Mouse (Mus musculus) midbrain, embryonic 13.5 days (tissue): ENCODE measurements around the gene Fam189b. TPM values are rescaled to one million over a fixed set of nuclear protein-coding genes. Genes with fewer than 3 reads are reported as not detected.

Experiments
- ATAC-seq: fragments of 200-750 bp; cut with Nextera tagmentation; 2 replicates; pipeline ENCODE4 v1.8.0; 2017; ENCODE audit warnings: mild to moderate bottlenecking, moderate TSS enrichment, moderate library complexity
- H3K27ac ChIP-seq: fragments of 300-500 bp; sonication (generic); 2 replicates; pipeline ENCODE4 v1.5.1; 2015; ENCODE audit warnings: inconsistent platforms, mild to moderate bottlenecking, moderate library complexity
- H3K27me3 ChIP-seq: fragments of 300-500 bp; sonication (generic); 2 replicates; pipeline ENCODE4 v1.6.1; 2015; ENCODE audit warnings: mild to moderate bottlenecking, inconsistent platforms
- H3K36me3 ChIP-seq: fragments of 300-500 bp; sonication (generic); 2 replicates; pipeline ENCODE4 v1.6.1; 2015; ENCODE audit warnings: mild to moderate bottlenecking, inconsistent platforms
- H3K4me1 ChIP-seq: fragments of 300-500 bp; sonication (generic); replicated peaks from 2 replicates; pipeline ENCODE4 v1.6.1; 2015; ENCODE audit warnings: inconsistent platforms
- H3K4me2 ChIP-seq: fragments of 300-500 bp; sonication (generic); replicated peaks from 2 replicates; pipeline ENCODE4 v1.6.1; 2015; ENCODE audit warnings: moderate library complexity, mild to moderate bottlenecking, inconsistent platforms
- H3K4me3 ChIP-seq: fragments of 300-500 bp; sonication (generic); replicated peaks from 2 replicates; pipeline ENCODE4 v1.5.1; 2015; ENCODE audit warnings: mild to moderate bottlenecking, inconsistent platforms
- H3K9ac ChIP-seq: fragments of 300-500 bp; sonication (generic); replicated peaks from 2 replicates; pipeline ENCODE4 v1.6.1; 2015; ENCODE audit warnings: mild to moderate bottlenecking, inconsistent platforms
- H3K9me3 ChIP-seq: fragments of 300-500 bp; sonication (generic); 2 replicates; pipeline ENCODE4 v1.6.1; 2016; ENCODE audit warnings: mild to moderate bottlenecking, inconsistent platforms
- WGBS: fragments of 180-500 bp; shearing (Covaris S2); methylation state at CpG from one replicate; pipeline ENCODE4 v1.1.7; 2015; 5-methylcytosine and 5-hydroxymethylcytosine counted together
- polyA plus RNA-seq: library from polyadenylated mRNA; unstranded; fragments of >200 nt; fragmentation: Nextera tagmentation; extraction: Ambion mirVana; gene quantifications from 2 replicates; pipeline ENCODE4 v1.2.1, GENCODE M21; 2015

Fam189b gene
- polyA plus RNA-seq, 1 experiment from 2014 or later = 31.3 TPM

GRCm38 (mm10) chr3:89190436-89190835 lies 7.5 kb downstream of the Fam189b start:
- Histone ChIP-seq H3K27me3 (peaks cover 5% of the 10 kb centered on the region; the same call in 1 of the 2 replicates), H3K9ac (no peak overlapping the region), H3K4me3 (no peak overlapping the region), H3K36me3 (peaks cover 24% of the 10 kb centered on the region), H3K27ac (no peak overlapping the region), H3K4me2 (no peak overlapping the region), H3K4me1 (peaks cover 10% of the 10 kb centered on the region), H3K9me3 (no peaks in the 10 kb centered on the region)
- no peak for ATAC-seq
- WGBS = 88% methylated on average over 8 of the region's 8 CpGs

DNA sequence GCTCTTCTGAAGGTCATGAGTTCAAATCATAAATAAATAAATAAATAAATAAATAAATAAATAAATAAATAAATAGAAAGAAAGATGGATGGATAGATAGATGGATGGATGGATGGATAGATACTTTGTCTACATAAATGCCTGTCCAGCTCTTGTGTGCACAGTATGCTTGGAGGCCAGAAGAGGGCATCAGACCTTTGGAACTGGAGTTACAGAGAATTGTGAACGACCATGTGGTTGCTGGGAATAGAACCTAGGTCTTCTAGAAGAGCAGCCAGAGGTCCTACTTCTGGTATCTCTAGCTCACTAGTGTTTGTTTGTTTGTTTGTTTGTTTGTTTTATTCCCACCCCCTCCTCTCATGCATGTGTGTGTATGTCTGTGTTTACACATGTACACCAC lies 10.4 kb downstream of the Fam189b start:
- ATAC-seq = no peak
- Histone ChIP-seq H3K9me3 (no peaks in the 10 kb centered on the region), H3K4me1 (peaks cover 9% of the 10 kb centered on the region), H3K27me3 (no peaks in the 10 kb centered on the region), H3K4me2 (no peak overlapping the region), H3K27ac (no peak overlapping the region), H3K36me3 (peaks cover 5% of the 10 kb centered on the region), H3K4me3 (no peak overlapping the region), H3K9ac (no peak overlapping the region)
- 63% methylated on average over 1 of the region's 1 CpGs for WGBS

- Histone ChIP-seq H3K4me1 (peaks cover 9% of the 10 kb centered on the region), H3K27me3 (no peaks in the 10 kb centered on the region), H3K27ac (no peak overlapping the region), H3K36me3 (peaks cover under 1% of the 10 kb centered on the region; the same call in 1 of the 2 replicates), H3K4me3 (no peak overlapping the region), H3K4me2 (no peak overlapping the region), H3K9ac (no peak overlapping the region), H3K9me3 (no peaks in the 10 kb centered on the region)
- WGBS = 91% methylated on average over 2 of the region's 2 CpGs
- no peak for ATAC-seq
Measured at GRCm38 (mm10) chr3:89193853-89194252, 10.9 kb downstream of the Fam189b start.

DNA sequence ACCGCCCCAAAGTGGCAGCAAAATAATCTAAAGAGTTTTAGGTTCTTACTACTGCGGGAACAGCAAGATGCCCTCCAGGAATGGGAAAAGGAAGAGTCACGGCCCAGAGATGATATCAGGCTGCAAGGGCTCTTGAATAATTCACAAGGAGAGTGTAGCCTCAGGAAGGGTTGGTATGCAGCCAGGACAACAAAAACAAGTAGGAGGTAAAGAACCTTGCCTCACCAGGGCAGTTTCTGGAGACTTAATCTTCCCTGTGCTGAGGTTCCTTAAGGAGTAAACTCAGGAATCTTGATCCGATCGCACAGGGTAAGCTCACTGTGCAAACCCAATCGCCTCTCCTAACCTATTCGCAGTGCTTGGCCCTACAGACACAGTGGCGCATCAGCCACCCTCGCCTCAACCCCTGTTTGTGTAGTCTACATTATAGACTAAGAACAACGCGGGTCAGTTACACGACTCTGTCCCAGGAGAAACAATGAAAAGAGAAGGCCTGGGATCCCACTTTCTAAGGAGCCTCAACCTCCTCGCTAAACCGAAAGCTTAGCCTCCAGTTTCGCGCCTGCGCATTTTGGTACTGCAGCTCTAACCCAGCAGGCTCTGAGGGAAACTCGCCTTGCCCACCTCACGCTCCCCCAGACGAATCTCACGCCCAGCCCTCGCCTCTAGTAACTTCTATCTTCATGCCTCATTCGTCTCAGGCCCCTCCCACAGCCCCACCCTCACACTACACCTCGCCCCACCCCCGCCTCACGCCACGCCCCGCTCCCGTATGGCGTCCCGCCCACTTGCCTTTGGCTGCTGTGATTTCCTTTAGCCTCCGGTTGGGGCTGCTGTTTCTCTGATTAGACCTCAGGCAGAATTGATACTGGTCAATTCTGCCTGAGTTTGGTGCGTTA lies 13.3 kb downstream of the Fam189b start:
- Histone ChIP-seq H3K27me3 (no peaks in the 10 kb centered on the region), H3K9ac (peak overlapping the region; percentile 66), H3K4me3 (peak overlapping the region; percentile 38), H3K36me3 (no peaks in the 10 kb centered on the region), H3K4me1 (peaks cover 9% of the 10 kb centered on the region), H3K9me3 (no peaks in the 10 kb centered on the region), H3K27ac (peak overlapping the region; percentile 82), H3K4me2 (peak overlapping the region; percentile 65)
- WGBS = 5% methylated on average over 33 of the region's 33 CpGs
- peak; percentile 95 for ATAC-seq

DNA sequence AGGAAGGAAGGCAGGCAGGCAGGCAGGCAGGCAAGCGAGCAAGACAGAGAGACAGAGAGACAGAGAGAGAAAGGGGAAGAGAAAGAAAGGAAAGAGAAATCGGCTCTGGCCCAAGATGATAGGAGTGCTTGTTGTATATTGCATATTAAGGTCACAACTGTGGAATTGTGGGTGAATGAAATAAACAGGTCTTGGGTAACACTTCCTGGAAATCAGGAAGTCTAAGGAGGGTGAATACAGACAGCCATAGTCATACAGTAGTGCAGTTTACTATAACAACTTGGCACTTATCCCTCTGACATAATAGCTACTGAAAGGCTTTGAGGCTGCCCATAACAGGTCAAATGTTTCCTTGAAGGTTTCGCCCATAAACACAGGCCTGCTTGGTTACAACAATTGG lies 16.9 kb downstream of the Fam189b start:
- WGBS = 84% methylated on average over 3 of the region's 3 CpGs
- Histone ChIP-seq H3K4me2 (no peak overlapping the region), H3K9me3 (no peaks in the 10 kb centered on the region), H3K36me3 (peaks cover 7% of the 10 kb centered on the region), H3K4me1 (peaks cover 18% of the 10 kb centered on the region), H3K9ac (no peak overlapping the region), H3K27me3 (no peaks in the 10 kb centered on the region), H3K4me3 (no peak overlapping the region), H3K27ac (no peak overlapping the region)
- ATAC-seq = no peak

DNA sequence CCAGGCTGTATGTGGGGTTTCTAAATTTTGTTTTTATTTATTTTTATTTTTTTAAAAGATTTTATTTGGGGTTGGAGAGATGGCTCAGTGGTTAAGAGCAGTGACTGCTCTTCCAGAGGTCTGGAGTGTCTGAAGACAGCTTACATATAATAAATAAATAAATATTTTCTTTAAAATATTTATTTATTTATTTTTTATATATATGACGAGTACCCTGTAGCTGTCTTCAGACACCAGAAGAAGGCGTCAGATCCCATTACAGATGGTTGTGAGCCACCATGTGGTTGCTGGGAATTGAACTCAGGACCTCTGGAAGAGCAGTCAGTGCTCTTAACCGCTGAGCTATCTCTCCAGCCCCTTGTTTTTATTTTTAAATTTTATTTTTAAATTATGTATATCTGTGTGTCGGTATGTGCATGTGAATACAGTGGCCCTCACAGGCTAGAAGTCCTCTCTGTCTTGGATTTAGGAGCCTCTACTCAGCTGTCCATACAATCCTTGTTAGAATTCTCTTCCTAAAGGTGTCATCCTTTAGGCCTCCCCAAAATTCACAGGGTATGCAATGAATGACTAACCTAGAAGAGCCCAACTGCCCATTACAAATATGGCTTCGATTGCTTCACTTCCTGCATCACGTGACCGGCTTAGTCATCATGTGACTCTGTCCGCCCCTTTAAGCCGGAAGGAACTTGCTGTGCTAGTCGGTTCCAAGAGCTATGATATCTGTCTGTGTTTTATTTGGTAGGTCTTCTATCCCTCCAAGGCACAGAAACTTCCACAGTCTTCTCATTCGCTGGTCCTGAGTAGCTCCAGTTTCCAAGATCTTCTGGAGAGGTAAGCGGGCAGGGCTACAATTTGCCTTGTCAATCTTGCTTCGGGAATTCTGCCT lies 19.6 kb downstream of the Fam189b start, which contains the start of gene Gba:
Gene Gba (plus strand): TSS at position 676 of the 889 bp plus-strand sequence.
- H3K27me3 ChIP-seq = no peaks in the 10 kb centered on the region
- peaks cover 9% of the 10 kb centered on the region for H3K4me1 ChIP-seq
- H3K36me3 ChIP-seq = peaks cover 34% of the 10 kb centered on the region
- peak within 1 kb of the TSS; percentile 64 for H3K4me3 ChIP-seq
- H3K27ac ChIP-seq = peak within 1 kb of the TSS; percentile 47; the same call in 1 of the 2 replicates
- peak within 1 kb of the TSS; percentile 69 for H3K9ac ChIP-seq
- H3K4me2 ChIP-seq = peak within 1 kb of the TSS; percentile 69
- ATAC-seq = peak; percentile 83
- no peaks in the 10 kb centered on the region for H3K9me3 ChIP-seq
- 26% methylated on average over 13 of the region's 13 CpGs for WGBS

GRCm38 (mm10) chr3:89203142-89203514 lies 20.2 kb downstream of the Fam189b start:
- Histone ChIP-seq H3K27ac (peak overlapping the region; percentile 47; the same call in 1 of the 2 replicates), H3K27me3 (no peaks in the 10 kb centered on the region), H3K4me3 (peak overlapping the region; percentile 64), H3K4me2 (peak overlapping the region; percentile 69), H3K9ac (peak overlapping the region; percentile 69), H3K36me3 (peaks cover 40% of the 10 kb centered on the region), H3K4me1 (peaks cover 9% of the 10 kb centered on the region), H3K9me3 (no peaks in the 10 kb centered on the region)
- WGBS = 43% methylated on average over 5 of the region's 5 CpGs
- ATAC-seq = peak; percentile 53

DNA sequence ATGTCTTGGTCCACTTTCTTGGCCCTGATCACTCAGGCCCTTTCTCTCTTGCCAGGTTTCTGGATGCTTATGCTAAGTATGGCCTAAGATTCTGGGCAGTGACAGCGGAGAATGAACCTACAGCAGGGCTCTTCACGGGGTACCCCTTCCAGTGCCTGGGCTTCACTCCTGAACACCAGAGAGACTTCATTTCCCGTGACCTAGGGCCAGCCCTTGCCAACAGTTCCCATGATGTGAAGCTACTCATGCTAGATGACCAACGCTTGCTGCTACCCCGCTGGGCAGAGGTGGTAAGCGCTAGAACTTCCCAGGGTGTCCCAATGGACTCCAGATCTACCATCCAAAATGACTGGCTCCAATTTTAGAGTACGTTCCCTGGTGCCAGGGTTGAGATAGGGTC lies 23.1 kb downstream of the Fam189b start:
- no peak for ATAC-seq
- 92% methylated on average over 7 of the region's 7 CpGs for WGBS
- Histone ChIP-seq H3K27me3 (no peaks in the 10 kb centered on the region), H3K27ac (no peak overlapping the region), H3K4me1 (peaks cover 9% of the 10 kb centered on the region), H3K36me3 (peaks cover 69% of the 10 kb centered on the region), H3K4me2 (no peak overlapping the region), H3K4me3 (no peak overlapping the region), H3K9me3 (no peaks in the 10 kb centered on the region), H3K9ac (no peak overlapping the region)

DNA sequence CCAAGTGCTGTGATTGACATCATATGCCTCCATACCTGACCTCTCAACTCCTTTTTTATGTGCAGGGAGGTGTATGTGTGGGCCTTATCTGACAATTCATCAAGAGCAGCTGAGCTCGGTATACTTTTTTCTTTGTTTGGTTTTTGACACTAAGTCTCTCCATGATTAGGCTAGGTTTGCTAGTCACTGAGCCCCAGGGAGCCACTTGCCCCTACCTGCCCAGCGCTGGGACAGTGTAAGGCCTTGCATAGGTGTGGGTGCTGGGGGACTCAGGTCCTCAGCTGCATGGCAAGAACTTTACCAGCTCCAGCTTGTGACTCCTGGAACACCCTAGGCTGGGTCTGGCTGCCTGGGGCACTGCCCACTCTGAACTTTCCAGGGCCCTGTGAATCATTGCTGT lies 23.8 kb downstream of the Fam189b start:
- no peak overlapping the region for H3K27ac ChIP-seq
- 95% methylated on average over 2 of the region's 2 CpGs for WGBS
- H3K36me3 ChIP-seq = peaks cover 71% of the 10 kb centered on the region
- no peaks in the 10 kb centered on the region for H3K27me3 ChIP-seq
- H3K4me3 ChIP-seq = no peak overlapping the region
- no peaks in the 10 kb centered on the region for H3K9me3 ChIP-seq
- H3K4me1 ChIP-seq = peaks cover 9% of the 10 kb centered on the region
- no peak overlapping the region for H3K9ac ChIP-seq
- H3K4me2 ChIP-seq = no peak overlapping the region
- no peak for ATAC-seq

DNA sequence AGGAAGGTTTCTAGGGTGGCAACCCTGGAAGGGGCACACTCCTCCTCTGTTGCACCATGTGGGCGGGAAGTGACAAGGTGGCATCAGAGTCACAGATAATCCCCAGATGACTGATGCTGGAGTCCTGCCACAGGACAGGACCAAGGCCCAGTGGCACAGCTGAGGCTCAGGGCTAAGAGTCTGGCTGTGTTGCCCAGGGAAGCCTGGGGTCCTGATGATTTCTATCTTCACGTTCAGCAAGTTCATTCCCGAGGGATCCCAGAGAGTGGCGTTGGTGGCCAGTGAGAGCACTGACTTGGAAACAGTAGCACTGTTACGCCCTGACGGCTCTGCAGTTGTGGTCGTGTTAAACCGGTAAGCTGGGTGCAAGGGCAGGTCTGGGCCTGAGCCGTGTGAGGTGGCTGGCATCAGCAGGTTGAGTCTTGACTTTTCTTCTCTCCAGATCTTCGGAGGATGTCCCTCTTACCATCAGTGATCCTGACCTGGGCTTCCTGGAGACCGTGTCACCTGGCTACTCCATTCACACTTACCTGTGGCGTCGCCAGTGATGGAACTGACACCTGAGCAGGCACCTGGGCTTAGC lies 25.2 kb downstream of the Fam189b start:
- no peaks in the 10 kb centered on the region for H3K27me3 ChIP-seq
- H3K4me1 ChIP-seq = peaks cover 13% of the 10 kb centered on the region
- H3K9me3 ChIP-seq = no peaks in the 10 kb centered on the region
- no peak overlapping the region for H3K27ac ChIP-seq
- H3K9ac ChIP-seq = no peak overlapping the region
- no peak for ATAC-seq
- WGBS = 93% methylated on average over 13 of the region's 13 CpGs
- no peak overlapping the region for H3K4me3 ChIP-seq
- no peak overlapping the region for H3K4me2 ChIP-seq
- peaks cover 71% of the 10 kb centered on the region for H3K36me3 ChIP-seq

- Histone ChIP-seq H3K4me1 (peaks cover 12% of the 10 kb centered on the region), H3K27ac (no peak overlapping the region), H3K9ac (no peak overlapping the region), H3K4me3 (no peak overlapping the region), H3K27me3 (no peaks in the 10 kb centered on the region), H3K9me3 (no peaks in the 10 kb centered on the region), H3K4me2 (no peak overlapping the region), H3K36me3 (peaks cover 71% of the 10 kb centered on the region)
- WGBS = 87% methylated on average over 6 of the region's 6 CpGs
- no peak for ATAC-seq
Measured at GRCm38 (mm10) chr3:89208736-89209135, 25.8 kb downstream of the Fam189b start.
